ENCODE assay signal across 21 mouse cellular contexts in genomic region chr10:109905649-109906412, GRCm38 (mm10).
A peak's percentile ranks its signal among the peaks of the same experiment; 100 is the strongest.
DNase-seq lines count a peak whose midpoint lies in the region; ATAC-seq and TF ChIP-seq lines count a peak whose summit lies in the region.
"Had no signal": no experiment of that assay in that cellular context is flagged by ENCODE, and none has a peak within 500 bp of the region (broad histone marks: within the 10 kb centered on the region; RNA-seq: fewer than 3 reads in every experiment).

No protein-coding gene starts in this region.

- no peaks in the 10 kb centered on the region for H3K27me3 ChIP-seq in heart, embryonic 11.5 days (ENCODE audit: control insufficient read depth, insufficient read depth, low read length)
- H3K27me3 ChIP-seq in stomach, embryonic 15.5 days (replicated peaks), result no peaks in the 10 kb centered on the region
- no peaks in the 10 kb centered on the region for H3K27me3 ChIP-seq in stomach, postnatal 0 days (ENCODE audit: control insufficient read depth, insufficient read depth, low read length)
- no peaks in the 10 kb centered on the region for H3K27me3 ChIP-seq in intestine, embryonic 15.5 days (replicated peaks)
- H3K27me3 ChIP-seq in cerebellum, adult 2 months (ENCODE audit: control insufficient read depth, insufficient read depth, low read length), result no peaks in the 10 kb centered on the region
- H3K27me3 ChIP-seq: forebrain, embryonic 12.5 days; limb, embryonic 12.5 days; lung, embryonic 15.5 days; midbrain, embryonic 12.5 days; neural tube, embryonic 12.5 days had no signal

- H3K27ac ChIP-seq in heart, embryonic 11.5 days (ENCODE audit: low read depth, low read length), result no peak overlapping the region
- no peak overlapping the region for H3K27ac ChIP-seq in stomach, embryonic 15.5 days
- H3K27ac ChIP-seq in stomach, postnatal 0 days (replicated peaks), result no peak overlapping the region
- no peak overlapping the region for H3K27ac ChIP-seq in intestine, embryonic 15.5 days
- no peak overlapping the region for H3K27ac ChIP-seq in cerebellum, adult 2 months (ENCODE audit: insufficient read depth, low read length)
- H3K27ac ChIP-seq: forebrain, embryonic 12.5 days; hindbrain, postnatal 0 days; limb, embryonic 12.5 days; liver, embryonic 14.5 days; lung, embryonic 15.5 days; midbrain, embryonic 12.5 days; neural tube, embryonic 12.5 days had no signal

- no peak for TF ChIP-seq POLR2A in cerebellum, adult 2 months (IDR thresholded peaks at IDR 0.05; ENCODE audit: borderline replicate concordance, insufficient read depth, low read length)

- no peak for TF ChIP-seq EP300 in stomach, postnatal 0 days (optimal IDR thresholded peaks at IDR 0.05)

- H3K4me2 ChIP-seq in heart, embryonic 11.5 days, result peak overlapping the region; percentile 27; the same call in 1 of the 2 replicates
- H3K4me2 ChIP-seq in stomach, embryonic 15.5 days, result no peak overlapping the region
- no peak overlapping the region for H3K4me2 ChIP-seq in stomach, postnatal 0 days (replicated peaks; ENCODE audit: low read depth)
- H3K4me2 ChIP-seq in intestine, embryonic 15.5 days (replicated peaks), result no peak overlapping the region
- H3K4me2 ChIP-seq: forebrain, embryonic 12.5 days; limb, embryonic 12.5 days; lung, embryonic 15.5 days; midbrain, embryonic 12.5 days; neural tube, embryonic 12.5 days had no signal

- H3K9me3 ChIP-seq in heart, embryonic 11.5 days (replicated peaks; ENCODE audit: control insufficient read depth, low read length), result no peaks in the 10 kb centered on the region
- no peaks in the 10 kb centered on the region for H3K9me3 ChIP-seq in stomach, embryonic 15.5 days
- no peaks in the 10 kb centered on the region for H3K9me3 ChIP-seq in stomach, postnatal 0 days (ENCODE audit: control insufficient read depth, low read length)
- no peaks in the 10 kb centered on the region for H3K9me3 ChIP-seq in intestine, embryonic 15.5 days
- H3K9me3 ChIP-seq: forebrain, embryonic 12.5 days; lung, embryonic 15.5 days; midbrain, embryonic 12.5 days; neural tube, embryonic 12.5 days had no signal

- TF ChIP-seq CTCF in stomach, postnatal 0 days (IDR thresholded peaks at IDR 0.05; ENCODE audit: low read depth), result no peak
- TF ChIP-seq CTCF in cerebellum, adult 2 months (IDR thresholded peaks at IDR 0.05; ENCODE audit: borderline replicate concordance, insufficient read depth, low read depth, low read length), result no peak

- H3K36me3 ChIP-seq in heart, embryonic 11.5 days (ENCODE audit: control insufficient read depth, insufficient read depth, low read length), result no peaks in the 10 kb centered on the region
- H3K36me3 ChIP-seq in stomach, embryonic 15.5 days, result no peaks in the 10 kb centered on the region
- H3K36me3 ChIP-seq in stomach, postnatal 0 days (ENCODE audit: control insufficient read depth, insufficient read depth, low read length), result no peaks in the 10 kb centered on the region
- no peaks in the 10 kb centered on the region for H3K36me3 ChIP-seq in intestine, embryonic 15.5 days
- H3K36me3 ChIP-seq: forebrain, embryonic 12.5 days; limb, embryonic 12.5 days; lung, embryonic 15.5 days; midbrain, embryonic 12.5 days; neural tube, embryonic 12.5 days had no signal

- DNase-seq in heart, adult 9 months (ENCODE audit: low spot score in 2 of 2), result no peak
- DNase-seq in stomach, postnatal 0 days (ENCODE audit: low spot score), result no peak
- DNase-seq in cerebellum, adult 2 months, result no peak
- no peak for DNase-seq in testis, postnatal 14 days (ENCODE audit: low spot score)
- DNase-seq: adrenal gland, adult 2 months; B cell, adult 2 months; cerebellum, adult 18-20 months; cerebellum, postnatal 36 days; gastrocnemius, postnatal 25 days; heart, postnatal 4 days; thymus, adult 2 months had no signal

- 24% methylated on average over 9 of the region's 9 CpGs for WGBS in heart, embryonic 11.5 days (ENCODE audit: insufficient replicate concordance)
- WGBS in stomach, embryonic 15.5 days, result 28% methylated on average over 9 of the region's 9 CpGs
- WGBS in stomach, postnatal 0 days, result 24% methylated on average over 9 of the region's 9 CpGs
- 15% methylated on average over 9 of the region's 9 CpGs for WGBS in intestine, embryonic 15.5 days
- WGBS in cerebellum, adult 2 months, result 62% methylated on average over 9 of the region's 9 CpGs

- H3K4me3 ChIP-seq in heart, embryonic 11.5 days (ENCODE audit: low read depth, low read length), result no peak overlapping the region
- no peak overlapping the region for H3K4me3 ChIP-seq in stomach, embryonic 15.5 days (replicated peaks)
- H3K4me3 ChIP-seq in stomach, postnatal 0 days (ENCODE audit: low read depth, low read length), result no peak overlapping the region
- H3K4me3 ChIP-seq in intestine, embryonic 15.5 days (replicated peaks), result no peak overlapping the region
- H3K4me3 ChIP-seq in cerebellum, adult 2 months (replicated peaks; ENCODE audit: insufficient read depth, low read depth, low read length), result no peak overlapping the region
- H3K4me3 ChIP-seq: forebrain, embryonic 12.5 days; limb, embryonic 12.5 days; lung, embryonic 15.5 days; midbrain, embryonic 12.5 days; neural tube, embryonic 12.5 days had no signal

- no peak for ATAC-seq in heart, embryonic 11.5 days (replicated peaks; ENCODE audit: insufficient number of reproducible peaks, low FRiP score, low TSS enrichment)
- ATAC-seq in stomach, embryonic 15.5 days (ENCODE audit: insufficient read depth, low FRiP score, low read depth), result peak; percentile 63; the same call in 1 of the 2 replicates
- ATAC-seq in stomach, postnatal 0 days (ENCODE audit: low FRiP score, low TSS enrichment), result no peak
- ATAC-seq in intestine, embryonic 15.5 days, result peak; percentile 88
- ATAC-seq: hindbrain, postnatal 0 days had no signal

- H3K9ac ChIP-seq in heart, embryonic 11.5 days (ENCODE audit: low read depth, low read length), result no peak overlapping the region
- no peak overlapping the region for H3K9ac ChIP-seq in stomach, embryonic 15.5 days
- H3K9ac ChIP-seq in stomach, postnatal 0 days (ENCODE audit: low read length), result no peak overlapping the region
- H3K9ac ChIP-seq in intestine, embryonic 15.5 days, result no peak overlapping the region
- H3K9ac ChIP-seq: forebrain, embryonic 12.5 days; limb, embryonic 12.5 days; liver, embryonic 14.5 days; lung, embryonic 15.5 days; midbrain, embryonic 12.5 days; neural tube, embryonic 12.5 days had no signal

- H3K4me1 ChIP-seq in heart, embryonic 11.5 days (ENCODE audit: control insufficient read depth, insufficient read depth, low read length), result 0 out of 2 replicates have a peak, but pooled peaks cover 3% of the 10 kb centered on the region
- peaks cover 7% of the 10 kb centered on the region; the same call in 1 of the 2 replicates for H3K4me1 ChIP-seq in stomach, embryonic 15.5 days
- H3K4me1 ChIP-seq in stomach, postnatal 0 days (replicated peaks; ENCODE audit: control insufficient read depth, insufficient read depth), result no peaks in the 10 kb centered on the region
- no peaks in the 10 kb centered on the region for H3K4me1 ChIP-seq in intestine, embryonic 15.5 days (replicated peaks)
- H3K4me1 ChIP-seq in cerebellum, adult 2 months (ENCODE audit: control insufficient read depth, insufficient read depth, low read length), result no peaks in the 10 kb centered on the region
- H3K4me1 ChIP-seq: lung, embryonic 15.5 days; midbrain, embryonic 12.5 days; neural tube, embryonic 12.5 days had no signal

Comparison
In these comparisons a context has a peak if more than half of its experiments do, and no peak if none do; other contexts are left out.
1. ATAC-seq: peak in stomach, embryonic 15.5 days (single experiment) and intestine, embryonic 15.5 days (single experiment); none in heart, embryonic 11.5 days (single experiment) and stomach, postnatal 0 days (single experiment).